Mouse (Mus musculus) neutrophil, adult 5-6 weeks (primary cell): ENCODE results near the gene Usp31. TPM values are rescaled to one million over a fixed set of nuclear protein-coding genes. Genes with fewer than 3 reads are reported as not detected.

Experiments used
- ATAC-seq: fragments of 151-379, 151-347 bp; 2 replicates; pipeline ENCODE4 v1.8.0; 2017; ENCODE audit warnings: mild to moderate bottlenecking, moderate TSS enrichment; ENCODE audit not compliant: insufficient number of reproducible peaks, poor library complexity, low FRiP score, severe bottlenecking; ENCODE audit errors: extremely low read depth
- total RNA-seq: library from RNA; stranded (forward); fragments of 200-1000 nt; gene quantifications from 2 replicates; pipeline ENCODE4 v1.2.3, GENCODE M21; 2017

Usp31 gene
- total RNA-seq, 1 experiment from 2014 or later, result 5.8 TPM

DNA sequence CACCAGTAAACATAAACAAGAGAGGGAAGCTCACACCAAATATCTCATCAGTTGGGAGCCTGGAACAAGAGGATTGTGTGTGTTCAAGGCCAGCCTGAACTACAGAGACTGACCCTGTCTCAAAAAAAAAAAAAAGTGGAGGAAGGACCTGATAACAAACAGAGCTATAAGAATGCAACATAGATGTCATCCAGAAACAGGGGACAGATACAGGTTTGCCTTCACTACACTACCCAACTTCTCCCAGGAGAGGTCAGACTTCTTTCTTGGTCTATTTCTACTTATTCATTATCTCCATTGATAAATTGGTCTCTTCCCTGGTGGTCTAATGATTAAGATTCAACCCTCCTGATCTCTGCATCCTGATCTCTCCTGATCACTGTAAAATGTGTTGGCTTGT, 25.9 kb downstream of the Usp31 start:
- no peak for ATAC-seq

DNA sequence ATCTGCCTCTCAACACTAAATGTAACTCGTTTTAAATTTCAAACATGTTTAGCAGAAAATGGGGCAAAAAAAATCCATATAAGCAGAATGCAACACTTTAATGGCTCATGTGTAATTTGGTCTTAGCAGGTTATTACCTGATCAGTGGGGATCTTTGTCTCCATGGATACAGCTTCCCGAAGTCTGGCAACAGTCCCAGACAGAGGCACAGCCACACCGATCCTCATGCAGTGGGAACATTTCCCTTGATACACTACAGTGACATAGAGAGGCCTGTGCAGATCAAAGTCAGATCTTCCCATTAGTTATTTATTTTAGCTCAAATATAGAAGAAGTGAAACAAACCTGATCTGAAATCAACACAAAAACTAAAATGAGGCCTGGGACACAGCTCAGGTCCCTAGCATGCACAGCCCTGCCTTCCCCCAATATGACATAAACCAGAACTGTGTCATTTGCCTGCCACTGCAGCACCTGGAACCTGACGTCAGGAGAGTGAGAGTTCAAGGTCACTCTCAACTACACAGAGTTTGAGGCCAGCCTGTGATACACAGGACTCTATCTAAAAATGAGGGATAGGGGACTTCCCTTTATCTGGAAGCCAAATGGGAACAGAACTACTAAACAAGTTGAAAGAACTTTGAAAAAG, 29.8 kb downstream of the Usp31 start:
- ATAC-seq, result no peak

DNA sequence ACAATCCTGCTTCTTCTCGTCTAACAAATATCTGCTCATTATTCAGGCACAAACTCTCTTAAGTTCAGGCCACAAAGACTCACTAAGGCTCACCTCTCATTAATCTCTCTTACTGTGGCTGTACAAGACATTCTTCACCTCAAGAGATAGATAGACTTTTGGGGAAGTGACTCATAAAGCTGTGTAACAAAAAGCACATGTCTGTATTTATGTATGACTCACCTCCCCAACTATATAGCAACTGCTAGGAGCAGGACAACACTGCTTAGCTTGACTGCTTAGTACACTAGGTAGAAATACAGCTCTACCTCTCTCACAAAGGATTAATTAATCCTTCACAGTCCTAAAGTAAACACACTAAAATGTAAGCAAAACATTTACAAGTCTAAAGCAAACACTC, 46.3 kb downstream of the Usp31 start:
- ATAC-seq, result no peak

DNA sequence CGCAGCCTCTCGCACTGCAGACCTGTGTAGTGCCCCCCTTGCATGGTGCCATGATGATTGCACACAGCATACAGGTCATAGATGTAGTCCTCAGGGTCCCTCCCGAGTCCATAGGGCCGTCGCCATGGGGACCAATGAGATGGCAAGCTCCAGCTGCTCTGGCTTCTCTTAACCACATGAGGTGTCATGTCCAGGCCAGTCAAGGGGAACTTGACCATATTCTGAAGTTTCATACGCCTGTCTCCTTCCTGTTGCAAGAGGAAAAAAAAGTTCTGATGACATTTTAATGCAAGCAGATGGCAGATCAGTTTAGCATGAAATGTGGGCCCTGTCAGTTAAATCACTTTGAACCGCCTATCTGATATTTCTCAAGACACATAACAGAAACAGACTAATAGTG, 48.2 kb downstream of the Usp31 start:
- no peak for ATAC-seq

DNA sequence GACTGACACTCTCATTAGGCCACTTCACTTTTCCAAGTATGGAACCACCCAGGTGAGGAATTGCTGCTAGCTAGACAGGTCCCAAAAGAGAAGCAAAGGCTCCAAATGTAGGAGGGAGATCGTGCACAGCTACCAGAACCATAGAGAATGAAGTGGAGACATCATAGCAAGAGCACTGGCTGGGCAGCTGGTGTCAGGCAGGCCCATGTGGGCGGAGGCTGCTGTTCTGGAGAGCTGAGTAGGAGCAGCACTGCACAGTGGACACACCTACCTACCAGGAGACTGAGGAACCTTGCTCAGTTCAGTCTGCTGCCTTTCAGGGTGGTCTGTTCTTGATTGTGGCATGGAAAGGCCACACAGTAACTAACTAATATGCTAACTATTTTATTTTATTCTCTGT, 52.4 kb downstream of the Usp31 start:
- no peak for ATAC-seq

DNA sequence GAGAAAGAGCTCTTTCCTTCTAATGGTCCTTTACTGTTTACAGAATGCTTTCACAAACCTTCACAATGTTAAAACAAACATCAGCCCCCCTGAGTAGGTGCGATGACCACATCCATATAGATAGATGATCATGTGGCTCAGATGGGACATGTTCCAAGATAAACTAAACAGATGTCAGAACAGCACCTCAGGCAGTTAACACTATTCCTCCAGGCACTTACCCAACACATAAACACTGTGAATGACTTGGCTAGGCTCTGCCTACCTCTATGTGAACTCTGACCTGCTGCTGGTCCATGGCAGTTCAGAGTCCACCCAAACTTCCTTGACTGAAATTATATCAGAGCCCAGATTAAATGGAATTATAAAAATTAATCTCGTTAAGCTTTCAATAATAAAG, 54.4 kb downstream of the Usp31 start:
- no peak for ATAC-seq

DNA sequence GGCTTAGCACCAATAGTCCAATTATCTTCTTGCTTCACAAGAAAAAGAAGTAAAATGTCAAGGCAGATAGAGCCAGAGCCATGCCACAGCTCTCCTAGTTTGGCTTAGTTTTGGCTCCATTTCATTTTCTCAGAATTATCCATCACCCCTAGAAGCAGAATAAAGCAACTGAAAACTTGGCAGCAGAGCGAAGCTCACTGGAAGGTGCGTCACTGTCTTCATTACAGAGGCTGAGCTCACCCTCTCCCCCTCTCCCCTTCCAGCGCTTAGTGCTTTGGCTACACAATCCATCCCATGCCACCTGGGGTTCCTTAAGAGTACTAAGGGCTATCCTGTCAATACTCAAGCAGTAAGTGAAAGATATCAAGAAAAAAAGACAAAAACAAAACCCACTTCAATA, 56.3 kb downstream of the Usp31 start:
- no peak for ATAC-seq

DNA sequence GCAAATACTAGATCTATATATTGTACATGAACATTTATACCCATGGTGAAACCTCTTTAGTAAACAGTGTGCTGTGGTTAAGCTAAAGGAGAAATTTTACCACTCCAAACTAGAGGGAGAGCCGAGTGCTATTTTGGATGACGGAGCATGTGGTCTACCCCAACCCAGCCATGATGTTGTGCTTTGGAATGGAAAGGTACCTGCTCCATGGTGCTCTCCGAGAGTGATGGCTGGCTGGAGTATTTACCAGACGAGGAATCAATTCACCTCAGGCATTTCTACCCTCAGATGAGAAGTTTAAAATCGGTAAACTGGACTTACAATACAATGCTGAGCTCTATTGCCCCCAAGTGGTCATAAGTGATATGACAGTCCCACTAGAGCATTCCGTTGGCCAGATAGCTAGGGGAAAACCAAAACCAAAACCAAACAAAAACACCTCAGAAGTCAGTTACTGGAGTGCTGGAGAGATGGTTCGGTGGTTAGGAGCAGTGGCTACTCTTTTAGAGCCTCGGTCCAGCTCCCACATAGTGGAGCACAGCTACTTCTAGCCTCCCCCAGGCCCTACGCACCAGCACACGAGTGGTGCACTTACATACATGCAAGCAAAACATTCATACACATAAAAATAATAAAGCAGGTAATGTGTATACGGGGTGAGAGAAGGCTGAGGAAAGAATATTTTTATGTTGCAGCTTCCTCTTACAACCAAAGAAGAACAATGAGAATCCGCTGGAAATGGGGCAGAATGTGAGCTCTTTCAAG, 65.9 kb downstream of the Usp31 start:
- ATAC-seq, result peak; percentile 62; the same call in 1 of the 2 replicates

DNA sequence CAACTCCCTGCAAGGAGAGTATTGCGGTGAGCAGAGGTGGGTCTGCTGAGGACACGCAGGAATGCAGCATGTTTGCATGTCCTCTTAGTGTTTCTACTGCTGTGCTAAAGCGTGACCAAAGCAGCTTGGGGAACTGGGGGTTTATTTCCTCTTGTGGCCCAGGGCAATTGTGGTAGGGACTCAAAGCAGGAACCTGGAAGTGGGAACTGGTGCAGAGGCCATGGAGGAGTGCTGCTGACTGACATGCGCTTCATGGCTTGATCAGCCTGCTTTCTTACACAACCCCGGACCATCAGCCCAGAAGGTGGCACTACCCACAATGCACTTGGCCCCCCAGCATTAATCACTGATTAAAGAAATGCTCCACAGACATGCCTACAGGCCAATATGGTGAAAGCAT, 70.3 kb downstream of the Usp31 start:
- no peak for ATAC-seq

DNA sequence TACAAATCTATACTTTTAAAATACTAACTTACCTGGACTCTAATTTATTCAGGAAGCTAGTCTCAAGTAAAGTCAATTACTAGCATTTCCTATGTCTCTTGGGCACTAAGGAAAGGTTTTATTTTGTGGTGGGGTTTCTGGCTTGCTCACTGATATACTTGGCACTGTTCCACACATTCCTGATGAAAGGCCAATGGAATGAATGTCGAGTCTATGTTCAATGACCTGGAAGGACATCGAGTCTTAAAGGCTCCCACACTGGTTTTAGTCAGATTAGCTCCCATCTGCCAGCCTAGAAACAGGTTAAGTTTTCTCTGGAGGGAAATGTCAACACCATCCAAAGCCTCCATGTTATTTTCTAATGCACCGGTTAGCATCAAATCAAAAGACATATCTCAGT, 72.8 kb downstream of the Usp31 start:
- ATAC-seq, result no peak

DNA sequence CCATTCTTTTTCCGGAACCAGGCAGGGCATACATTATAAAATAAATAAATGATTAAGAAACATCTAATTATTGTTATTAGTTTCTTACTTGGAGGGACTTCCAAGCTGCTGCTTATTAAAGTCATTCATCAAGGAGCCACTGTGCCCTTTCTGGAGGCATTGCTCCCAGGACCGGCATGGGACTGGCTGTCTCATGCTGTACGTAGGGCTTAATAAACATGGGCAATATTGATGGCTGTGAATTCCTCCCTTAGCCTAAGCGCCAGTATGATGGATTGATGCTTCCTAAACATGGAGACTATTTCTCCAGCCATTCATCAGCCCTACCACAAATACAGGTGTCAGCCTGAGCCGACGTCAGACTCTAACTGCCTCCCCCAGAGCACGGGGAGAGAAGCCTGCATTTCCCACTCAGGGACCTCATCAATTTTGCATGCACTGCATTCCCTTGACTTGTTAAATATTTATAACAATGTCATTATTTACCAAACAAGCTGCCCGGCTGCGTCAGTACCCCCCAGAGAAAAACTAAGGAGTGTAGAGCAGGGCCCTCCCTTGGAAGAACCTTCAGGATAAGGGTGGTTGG, 84.1 kb downstream of the Usp31 start:
- ATAC-seq, result no peak

DNA sequence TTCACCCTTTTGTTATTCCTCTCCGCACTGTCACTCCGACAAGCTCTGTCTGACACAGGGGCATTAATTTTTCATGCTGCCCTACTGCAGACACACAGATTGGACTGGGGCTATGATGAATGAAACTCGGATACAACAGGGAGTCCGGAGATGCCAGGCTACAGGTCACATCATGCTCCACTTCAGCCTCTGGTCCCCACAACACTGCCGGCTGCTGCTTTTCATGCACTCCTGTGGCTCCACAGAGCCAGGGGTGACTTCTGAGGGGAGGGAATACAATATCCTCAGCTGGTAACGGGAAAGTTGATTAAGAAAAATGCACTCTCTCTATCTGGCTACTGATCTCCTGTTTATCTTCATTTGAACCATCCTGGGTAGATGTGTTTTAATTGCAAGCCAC, 84.6 kb downstream of the Usp31 start:
- no peak for ATAC-seq

DNA sequence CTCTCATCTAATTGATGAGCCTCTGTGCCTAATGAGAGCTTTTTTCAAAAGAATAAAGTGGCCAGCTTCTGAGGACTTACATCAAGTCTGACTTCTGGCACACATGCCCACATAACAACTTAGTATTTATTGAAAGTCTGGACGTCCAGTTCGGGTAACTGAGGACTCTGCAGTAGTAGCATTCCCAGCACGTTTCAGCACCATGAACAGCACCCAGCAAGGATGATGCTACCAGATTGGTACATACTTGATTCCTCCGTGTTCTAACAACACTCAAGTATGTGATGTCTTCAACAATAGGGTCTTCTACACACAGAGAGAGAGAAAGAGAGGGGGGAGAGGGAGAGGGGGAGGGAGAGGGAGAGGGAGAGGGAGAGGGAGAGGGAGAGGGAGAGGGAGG, 105.4 kb downstream of the Usp31 start:
- no peak for ATAC-seq

DNA sequence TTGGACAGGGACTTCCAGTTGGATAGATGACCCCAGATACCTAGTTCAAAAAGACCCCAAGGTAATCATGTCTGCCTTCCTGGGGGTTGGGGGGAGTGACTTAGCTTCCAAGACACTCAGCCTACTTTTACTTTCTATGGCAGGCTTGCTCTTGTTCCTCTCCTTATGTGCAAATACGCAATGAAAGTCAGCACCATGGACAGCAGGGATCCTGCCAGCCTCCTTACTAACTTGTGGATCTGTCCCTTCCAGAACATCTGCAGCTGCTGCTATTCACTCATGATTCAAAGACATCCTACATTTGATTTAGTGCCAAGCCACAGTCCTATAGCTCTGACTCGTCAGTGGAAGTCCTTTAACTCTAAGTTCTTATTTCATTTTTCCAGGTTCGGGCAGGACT, 110.7 kb downstream of the Usp31 start:
- no peak for ATAC-seq

DNA sequence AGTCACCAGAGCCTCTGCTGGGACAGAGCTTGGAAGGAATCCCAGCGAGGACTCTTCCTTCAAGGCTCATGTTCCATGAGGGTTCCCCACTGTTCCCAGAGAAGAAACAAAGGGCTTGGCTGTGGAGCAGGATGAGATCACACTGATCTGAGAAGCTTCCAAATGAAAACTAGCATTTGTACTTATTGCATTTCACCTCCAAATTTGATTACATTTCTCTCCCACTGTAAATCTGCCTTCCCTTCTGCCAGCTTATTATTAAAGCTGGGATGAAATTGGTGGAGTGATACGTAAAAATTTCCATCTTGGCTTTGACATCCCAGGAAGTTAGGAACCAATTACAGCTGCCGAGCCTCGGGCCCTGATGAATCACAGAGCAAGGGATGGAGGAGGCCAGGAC, 111.6 kb downstream of the Usp31 start:
- ATAC-seq, result no peak

DNA sequence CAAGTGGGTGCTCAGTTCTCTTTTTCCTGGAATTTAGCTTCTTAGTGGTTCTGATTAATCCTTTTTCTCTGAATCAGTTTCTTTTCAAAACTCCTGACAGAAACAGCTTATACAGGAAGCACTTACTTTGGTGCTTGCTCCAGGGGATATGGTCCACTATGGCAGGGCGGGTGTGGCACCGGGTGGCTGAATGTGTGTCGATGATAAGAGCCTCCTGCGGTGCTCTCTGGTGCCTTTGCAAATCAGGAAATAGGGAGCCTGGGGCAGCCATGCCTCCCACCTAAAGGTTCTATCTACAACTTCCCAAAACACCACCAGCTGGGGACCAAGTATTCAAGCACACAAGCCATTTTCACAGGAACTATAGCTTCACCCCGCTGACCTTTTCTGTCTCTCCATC, 112.0 kb downstream of the Usp31 start:
- no peak for ATAC-seq

DNA sequence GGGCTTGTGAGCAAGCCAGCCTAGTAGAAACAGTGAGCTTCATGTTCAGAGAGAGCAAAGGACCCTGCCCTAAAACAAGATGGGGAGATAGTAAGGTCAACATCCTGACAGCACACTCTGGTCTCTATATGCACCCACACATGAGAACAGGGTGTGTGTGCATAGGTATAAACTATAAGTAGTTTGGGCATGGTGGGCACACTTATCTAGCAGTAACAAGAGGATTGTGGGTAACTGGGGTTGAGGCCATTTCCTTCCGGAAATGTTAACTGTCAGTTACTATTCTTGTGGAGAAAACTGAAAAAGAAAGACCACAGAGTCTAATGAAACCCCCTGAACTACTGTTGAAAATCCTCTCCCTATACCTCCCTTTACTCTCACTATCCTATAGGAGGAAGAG, 112.4 kb downstream of the Usp31 start:
- ATAC-seq, result no peak
